Mouse (Mus musculus) E14TG2a.4 (cell line): ENCODE data around the gene Mbd3.

Source experiments
- CTCF ChIP-seq: conservative IDR thresholded peaks from 2 replicates; pipeline ENCODE4 v1.5.1; 2014; ENCODE audit warnings: low read length
- NANOG ChIP-seq: IDR thresholded peaks from 2 replicates; pipeline ENCODE4 v1.6.1; 2014; ENCODE audit warnings: borderline replicate concordance, low read length, mixed read lengths
- POU5F1 ChIP-seq: IDR thresholded peaks from 2 replicates; pipeline ENCODE4 v1.6.1; 2014; ENCODE audit warnings: low read length, borderline replicate concordance

DNA sequence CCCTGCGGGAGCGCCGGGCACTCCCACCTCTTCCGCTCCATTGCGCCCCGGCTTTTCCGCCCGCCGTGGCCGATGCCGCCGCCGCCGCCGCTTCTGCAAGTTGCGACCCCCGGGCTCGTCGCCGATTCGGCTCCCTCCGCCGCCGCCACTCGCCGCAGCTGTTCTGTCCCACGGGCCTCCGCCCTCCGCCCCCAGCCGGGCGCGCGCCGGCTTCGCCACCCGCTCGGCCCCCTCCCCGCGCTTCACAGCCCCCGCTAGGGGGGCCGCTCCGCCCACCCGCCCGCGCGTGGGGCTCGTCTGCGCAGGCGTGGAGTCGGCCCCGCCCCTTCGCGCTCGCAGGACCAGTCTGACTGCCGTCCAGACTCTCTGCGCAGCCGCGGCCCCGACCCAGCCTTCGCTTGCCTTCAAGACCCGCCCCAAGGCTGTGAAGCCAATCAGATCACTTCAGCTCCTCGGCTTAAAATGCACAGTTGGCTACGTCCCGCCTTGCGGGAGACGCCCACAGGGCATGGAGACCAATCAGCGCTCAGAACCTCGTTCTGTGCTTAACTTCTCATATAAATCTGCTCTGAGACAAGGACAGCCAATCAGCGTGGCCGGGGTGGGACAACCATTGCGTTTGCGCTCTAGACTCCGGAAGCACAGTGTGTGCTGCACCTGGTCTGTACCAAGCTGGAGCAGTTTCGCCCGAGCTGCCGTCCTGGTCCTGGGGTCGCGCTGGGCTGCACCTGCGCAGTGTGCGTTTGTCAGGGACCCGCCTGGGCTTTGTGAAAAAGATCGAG is at the start of gene Mbd3:
- TF ChIP-seq CTCF (no peak), POU5F1 (no peak), NANOG (no peak)
